Mouse (Mus musculus): ENCODE measurements around the gene Fibp. TPM values are rescaled to one million over a fixed set of nuclear protein-coding genes. Genes with fewer than 3 reads are reported as not detected.

Fibp gene
- polyA plus RNA-seq, 1 experiment from 2014 or later = 108 TPM

DNA sequence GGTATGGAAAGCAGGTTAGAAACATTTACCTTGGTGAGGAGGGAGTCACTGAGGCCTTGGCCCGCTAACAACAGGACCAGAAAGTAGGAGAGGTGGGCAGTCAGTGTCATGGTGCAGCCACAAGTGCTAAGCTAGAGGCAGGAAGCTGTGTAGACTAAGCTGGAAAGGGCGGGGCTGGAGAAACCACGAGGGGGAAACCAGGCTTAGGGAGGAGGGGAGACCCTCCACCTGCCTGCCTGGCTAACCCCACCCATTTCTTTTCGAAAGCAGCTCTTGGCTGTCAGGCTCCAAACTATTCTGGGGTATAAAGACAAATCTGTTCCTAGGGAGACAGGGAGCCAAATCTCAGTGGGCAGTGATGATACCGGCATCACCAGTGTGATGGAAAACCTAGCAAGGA is 8.0 kb downstream of the Fibp start, which contains the start of gene Ctsw:
Gene Ctsw (minus strand): TSS at position 134 of the 400 bp plus-strand sequence.
- no peaks in the 10 kb centered on the region for H3K9me3 ChIP-seq (replicated peaks; ENCODE audit: control insufficient read depth, low read length)
- peaks cover 28% of the 10 kb centered on the region for H3K36me3 ChIP-seq (ENCODE audit: control insufficient read depth, insufficient read depth)
- H3K4me2 ChIP-seq (ENCODE audit: low read depth, low read length) = no peak within 1 kb of the TSS
- peaks cover 10% of the 10 kb centered on the region for H3K4me1 ChIP-seq (ENCODE audit: control insufficient read depth, insufficient read depth, low read length)
- 48% methylated on average over 5 of the region's 5 CpGs for WGBS
- H3K9ac ChIP-seq (ENCODE audit: low read length) = 0 out of 2 replicates have a peak within 1 kb of the TSS, but pooled peaks have one; percentile 25
- no peak within 1 kb of the TSS for H3K4me3 ChIP-seq (ENCODE audit: low read length)
- ATAC-seq (replicated peaks; ENCODE audit: extremely low read depth, insufficient read depth, low FRiP score) = no peak
- no peak within 1 kb of the TSS for H3K27ac ChIP-seq (ENCODE audit: low read length)
- H3K27me3 ChIP-seq (ENCODE audit: control insufficient read depth, insufficient read depth, low read length) = no peaks in the 10 kb centered on the region

GRCm38 (mm10) chr19:5471846-5472245 is 11.4 kb downstream of the Fibp start:
- 49% methylated on average over 5 of the region's 5 CpGs for WGBS
- no peak for ATAC-seq (replicated peaks; ENCODE audit: extremely low read depth, insufficient read depth, low FRiP score)

GRCm38 (mm10) chr19:5472857-5473256 is 12.4 kb downstream of the Fibp start:
- Histone ChIP-seq H3K27ac (ENCODE audit: low read length) (no peak overlapping the region), H3K4me2 (ENCODE audit: low read depth, low read length) (no peak overlapping the region), H3K9me3 (replicated peaks; ENCODE audit: control insufficient read depth, low read length) (no peaks in the 10 kb centered on the region), H3K36me3 (ENCODE audit: control insufficient read depth, insufficient read depth) (no peaks in the 10 kb centered on the region; the same call in 1 of the 2 replicates), H3K9ac (ENCODE audit: low read length) (no peak overlapping the region), H3K4me3 (ENCODE audit: low read length) (no peak overlapping the region), H3K27me3 (ENCODE audit: control insufficient read depth, insufficient read depth, low read length) (no peaks in the 10 kb centered on the region), H3K4me1 (ENCODE audit: control insufficient read depth, insufficient read depth, low read length) (peaks cover 8% of the 10 kb centered on the region)
- whole genome bisulfite sequencing = 77% methylated on average over 3 of the region's 3 CpGs
- no peak for ATAC-seq (replicated peaks; ENCODE audit: extremely low read depth, insufficient read depth, low FRiP score)

More at GRCm38 (mm10) chr19:5471846-5472245, 11.4 kb downstream of the Fibp start:
- Histone ChIP-seq H3K4me2 (ENCODE audit: low read depth, low read length) (no peak overlapping the region), H3K4me3 (ENCODE audit: low read length) (no peak overlapping the region), H3K4me1 (ENCODE audit: control insufficient read depth, insufficient read depth, low read length) (peaks cover 8% of the 10 kb centered on the region), H3K9ac (ENCODE audit: low read length) (no peak overlapping the region), H3K36me3 (ENCODE audit: control insufficient read depth, insufficient read depth) (peaks cover 6% of the 10 kb centered on the region; the same call in 1 of the 2 replicates), H3K27ac (ENCODE audit: low read length) (no peak overlapping the region), H3K9me3 (replicated peaks; ENCODE audit: control insufficient read depth, low read length) (no peaks in the 10 kb centered on the region), H3K27me3 (ENCODE audit: control insufficient read depth, insufficient read depth, low read length) (no peaks in the 10 kb centered on the region)

DNA sequence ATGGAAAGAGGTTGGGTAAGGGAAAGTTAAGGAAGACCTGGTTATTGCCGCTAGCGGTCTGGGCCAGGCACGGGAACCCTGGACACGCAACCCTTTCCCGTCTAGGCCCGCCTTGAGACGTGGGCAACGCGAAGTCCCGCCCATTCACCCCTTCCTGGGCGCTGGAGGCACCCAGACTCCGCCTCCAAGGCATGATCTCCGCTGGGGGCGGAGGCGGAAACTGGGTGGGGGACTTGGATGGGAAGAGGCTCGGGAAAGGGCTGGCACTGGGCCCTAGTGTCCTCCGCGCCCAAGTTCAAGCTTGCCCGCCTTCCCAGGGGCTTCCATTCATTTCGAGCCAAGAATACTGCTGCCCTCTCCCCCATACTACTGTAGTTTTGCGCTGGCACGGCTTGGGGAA is 13.3 kb downstream of the Fibp start, which contains the start of gene Efemp2:
Gene Efemp2 (plus strand): TSS at position 235 of the 400 bp plus-strand sequence.
- Histone ChIP-seq H3K9me3 (replicated peaks; ENCODE audit: control insufficient read depth, low read length) (no peaks in the 10 kb centered on the region), H3K4me2 (ENCODE audit: low read depth, low read length) (peak within 1 kb of the TSS; percentile 97), H3K36me3 (ENCODE audit: control insufficient read depth, insufficient read depth) (no peaks in the 10 kb centered on the region; the same call in 1 of the 2 replicates), H3K27ac (ENCODE audit: low read length) (peak within 1 kb of the TSS; percentile 86), H3K27me3 (ENCODE audit: control insufficient read depth, insufficient read depth, low read length) (no peaks in the 10 kb centered on the region), H3K4me1 (ENCODE audit: control insufficient read depth, insufficient read depth, low read length) (peaks cover 8% of the 10 kb centered on the region), H3K4me3 (ENCODE audit: low read length) (peak within 1 kb of the TSS; percentile 72), H3K9ac (ENCODE audit: low read length) (peak within 1 kb of the TSS; percentile 90)
- 2% methylated on average over 22 of the region's 22 CpGs for WGBS
- peak; percentile 73 for ATAC-seq (replicated peaks; ENCODE audit: extremely low read depth, insufficient read depth, low FRiP score)

- Histone ChIP-seq H3K27ac (ENCODE audit: low read length) (peak overlapping the region; percentile 86), H3K27me3 (ENCODE audit: control insufficient read depth, insufficient read depth, low read length) (no peaks in the 10 kb centered on the region), H3K4me1 (ENCODE audit: control insufficient read depth, insufficient read depth, low read length) (peaks cover 8% of the 10 kb centered on the region), H3K4me3 (ENCODE audit: low read length) (peak overlapping the region; percentile 72), H3K4me2 (ENCODE audit: low read depth, low read length) (peak overlapping the region; percentile 97), H3K36me3 (ENCODE audit: control insufficient read depth, insufficient read depth) (no peaks in the 10 kb centered on the region; the same call in 1 of the 2 replicates), H3K9ac (ENCODE audit: low read length) (peak overlapping the region; percentile 90), H3K9me3 (replicated peaks; ENCODE audit: control insufficient read depth, low read length) (no peaks in the 10 kb centered on the region)
- WGBS = under 1% methylated on average over 47 of the region's 68 CpGs
- ATAC-seq (replicated peaks; ENCODE audit: extremely low read depth, insufficient read depth, low FRiP score) = peak; percentile 59
These were observed 14.1 kb downstream of the Fibp start for GRCm38 (mm10) chr19:5474281-5475068.

DNA sequence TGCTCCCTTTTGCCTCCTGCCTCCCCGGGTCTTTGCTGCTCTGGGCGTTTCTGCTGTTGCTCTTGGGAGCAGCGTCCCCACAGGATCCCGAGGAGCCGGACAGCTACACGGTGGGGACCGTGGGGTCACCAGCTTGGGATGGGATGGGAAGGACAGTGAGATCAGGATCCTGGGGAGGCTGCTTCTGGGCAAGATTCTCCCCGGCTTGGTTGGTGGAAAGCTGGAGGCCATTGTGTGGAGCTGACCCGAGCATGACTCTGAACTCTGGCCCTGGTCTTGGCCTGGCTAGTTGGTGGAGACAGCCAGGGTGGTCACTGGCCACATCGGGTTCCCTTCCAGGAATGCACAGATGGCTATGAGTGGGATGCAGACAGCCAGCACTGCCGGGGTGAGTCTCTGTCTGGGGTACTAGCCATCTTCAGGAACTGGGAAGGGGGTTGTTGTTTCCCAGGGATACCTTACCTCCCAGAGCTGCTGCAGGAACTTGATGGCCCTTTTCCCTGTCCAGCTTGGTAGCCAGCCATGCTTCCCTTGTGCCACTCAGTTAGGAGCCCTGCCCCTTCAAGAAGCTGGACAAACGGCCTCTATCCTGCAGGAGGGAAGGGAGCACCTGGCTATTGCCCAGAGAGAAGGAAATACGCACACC is 14.8 kb downstream of the Fibp start:
- WGBS = 20% methylated on average over 13 of the region's 13 CpGs
- no peaks in the 10 kb centered on the region for H3K27me3 ChIP-seq (ENCODE audit: control insufficient read depth, insufficient read depth, low read length)
- H3K9ac ChIP-seq (ENCODE audit: low read length) = peak overlapping the region; percentile 90
- ATAC-seq (replicated peaks; ENCODE audit: extremely low read depth, insufficient read depth, low FRiP score) = 0 out of 2 replicates have a peak, but pooled peaks have one; percentile 1
- peak overlapping the region; percentile 72 for H3K4me3 ChIP-seq (ENCODE audit: low read length)
- no peaks in the 10 kb centered on the region for H3K9me3 ChIP-seq (replicated peaks; ENCODE audit: control insufficient read depth, low read length)
- H3K36me3 ChIP-seq (ENCODE audit: control insufficient read depth, insufficient read depth) = peaks cover 3% of the 10 kb centered on the region
- H3K27ac ChIP-seq (ENCODE audit: low read length) = peak overlapping the region; percentile 86
- peaks cover 8% of the 10 kb centered on the region for H3K4me1 ChIP-seq (ENCODE audit: control insufficient read depth, insufficient read depth, low read length)
- peak overlapping the region; percentile 97 for H3K4me2 ChIP-seq (ENCODE audit: low read depth, low read length)

DNA sequence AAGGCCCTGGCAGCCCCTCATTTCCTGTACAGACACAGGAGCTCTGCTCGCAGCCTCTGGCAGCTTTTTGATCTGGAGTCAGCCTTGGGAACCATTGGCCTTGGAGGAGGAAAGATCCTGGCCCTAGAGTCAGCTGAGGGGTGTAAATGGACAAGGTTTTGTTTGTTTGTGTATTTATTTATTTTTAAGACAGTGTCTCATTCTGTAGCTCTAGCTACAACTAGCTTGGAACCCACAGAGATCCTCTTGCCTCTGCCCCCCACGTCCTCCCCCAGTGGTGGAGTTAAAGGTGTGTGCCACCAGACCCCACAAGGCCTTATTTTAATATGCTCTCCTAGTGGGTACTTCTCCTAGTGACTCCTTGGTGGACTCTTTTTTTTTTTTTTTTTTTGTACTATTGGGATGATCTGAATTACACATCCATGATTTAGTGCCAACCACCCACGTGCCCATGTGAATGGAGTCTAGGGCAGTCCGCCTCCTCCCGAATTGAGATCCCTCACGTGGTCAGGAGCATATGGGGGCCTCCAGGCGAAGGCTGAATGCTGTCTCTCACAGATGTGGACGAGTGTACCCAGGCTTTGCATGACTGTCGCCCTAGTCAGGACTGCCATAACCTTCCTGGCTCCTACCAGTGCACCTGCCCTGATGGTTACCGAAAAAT is 16.7 kb downstream of the Fibp start:
- H3K36me3 ChIP-seq (ENCODE audit: control insufficient read depth, insufficient read depth) = peaks cover 14% of the 10 kb centered on the region
- no peak for ATAC-seq (replicated peaks; ENCODE audit: extremely low read depth, insufficient read depth, low FRiP score)
- H3K4me1 ChIP-seq (ENCODE audit: control insufficient read depth, insufficient read depth, low read length) = peaks cover 8% of the 10 kb centered on the region
- H3K27ac ChIP-seq (ENCODE audit: low read length) = no peak overlapping the region
- H3K4me3 ChIP-seq (ENCODE audit: low read length) = no peak overlapping the region
- no peak overlapping the region for H3K4me2 ChIP-seq (ENCODE audit: low read depth, low read length)
- no peak overlapping the region for H3K9ac ChIP-seq (ENCODE audit: low read length)
- no peaks in the 10 kb centered on the region for H3K9me3 ChIP-seq (replicated peaks; ENCODE audit: control insufficient read depth, low read length)
- 85% methylated on average over 10 of the region's 10 CpGs for WGBS
- no peaks in the 10 kb centered on the region for H3K27me3 ChIP-seq (ENCODE audit: control insufficient read depth, insufficient read depth, low read length)

GRCm38 (mm10) chr19:5477668-5478300 is 17.4 kb downstream of the Fibp start:
- H3K27me3 ChIP-seq (ENCODE audit: control insufficient read depth, insufficient read depth, low read length) = no peaks in the 10 kb centered on the region
- no peak overlapping the region for H3K4me3 ChIP-seq (ENCODE audit: low read length)
- no peak for ATAC-seq (replicated peaks; ENCODE audit: extremely low read depth, insufficient read depth, low FRiP score)
- H3K36me3 ChIP-seq (ENCODE audit: control insufficient read depth, insufficient read depth) = peaks cover 20% of the 10 kb centered on the region
- 90% methylated on average over 18 of the region's 18 CpGs for WGBS
- H3K4me2 ChIP-seq (ENCODE audit: low read depth, low read length) = no peak overlapping the region
- H3K9ac ChIP-seq (ENCODE audit: low read length) = no peak overlapping the region
- no peaks in the 10 kb centered on the region for H3K9me3 ChIP-seq (replicated peaks; ENCODE audit: control insufficient read depth, low read length)
- no peak overlapping the region for H3K27ac ChIP-seq (ENCODE audit: low read length)
- peaks cover 8% of the 10 kb centered on the region for H3K4me1 ChIP-seq (ENCODE audit: control insufficient read depth, insufficient read depth, low read length)
